Mouse (Mus musculus) thymus, adult 2 months (tissue): ENCODE measurements around the gene Chil1. TPM values are rescaled to one million over a fixed set of nuclear protein-coding genes. Genes with fewer than 3 reads are reported as not detected.
A peak's percentile ranks its signal among the peaks of the same experiment; 100 is the strongest.

Source experiments
- DNase-seq: peaks from one replicate; pipeline ENCODE4 v3.0.0; 2021
- H3K27ac ChIP-seq: fragments of 200-500 bp; 2 replicates; pipeline ENCODE4 v1.5.1; 2012; ENCODE audit warnings: low read length, control low read depth; ENCODE audit not compliant: control insufficient read depth, insufficient read depth
- H3K27me3 ChIP-seq: fragments of 200-500 bp; 2 replicates; pipeline ENCODE4 v1.6.1; 2012; ENCODE audit warnings: mild to moderate bottlenecking, low read length, moderate library complexity, mixed read lengths; ENCODE audit not compliant: control insufficient read depth, insufficient read depth
- H3K36me3 ChIP-seq: fragments of 200-500 bp; 2 replicates; pipeline ENCODE4 v1.6.1; 2012; ENCODE audit warnings: mild to moderate bottlenecking, low read length, moderate library complexity; ENCODE audit not compliant: control insufficient read depth, insufficient read depth
- H3K4me1 ChIP-seq: fragments of 200-500 bp; replicated peaks from 2 replicates; pipeline ENCODE4 v1.6.1; 2012; ENCODE audit warnings: low read length; ENCODE audit not compliant: control insufficient read depth, insufficient read depth
- H3K4me3 ChIP-seq: fragments of 200-500 bp; 2 replicates; pipeline ENCODE4 v1.5.1; 2012; ENCODE audit warnings: mild to moderate bottlenecking, low read length, control low read depth, moderate library complexity; ENCODE audit not compliant: control insufficient read depth, insufficient read depth
- CTCF ChIP-seq: fragments of 200-500 bp; IDR thresholded peaks from 2 replicates; pipeline ENCODE4 v1.5.1; 2012; ENCODE audit warnings: mild to moderate bottlenecking, control low read depth, low read length, moderate library complexity, borderline replicate concordance; ENCODE audit not compliant: control insufficient read depth, poor library complexity, insufficient read depth; ENCODE audit errors: extremely low read depth
- POLR2A ChIP-seq: fragments of 200-500 bp; IDR thresholded peaks from 2 replicates; pipeline ENCODE4 v1.6.1; 2012; ENCODE audit warnings: mild to moderate bottlenecking, low read length, control low read depth, moderate library complexity; ENCODE audit not compliant: control insufficient read depth, poor library complexity, insufficient read depth; ENCODE audit errors: extremely low read depth
- whole genome bisulfite sequencing: fragments of 180-500 bp; shearing (Covaris S2); methylation state at CpG from one replicate; pipeline ENCODE4 v1.1.7; 2018; 5-methylcytosine and 5-hydroxymethylcytosine counted together
- polyA plus RNA-seq: library from polyadenylated mRNA; depleted of rRNA; stranded (reverse); fragments of >200 nt; gene quantifications from 2 replicates; pipeline ENCODE4 v1.2.3, GENCODE M21; 2012

Chil1 gene
- polyA plus RNA-seq, 1 experiment = 9.5 TPM

DNA sequence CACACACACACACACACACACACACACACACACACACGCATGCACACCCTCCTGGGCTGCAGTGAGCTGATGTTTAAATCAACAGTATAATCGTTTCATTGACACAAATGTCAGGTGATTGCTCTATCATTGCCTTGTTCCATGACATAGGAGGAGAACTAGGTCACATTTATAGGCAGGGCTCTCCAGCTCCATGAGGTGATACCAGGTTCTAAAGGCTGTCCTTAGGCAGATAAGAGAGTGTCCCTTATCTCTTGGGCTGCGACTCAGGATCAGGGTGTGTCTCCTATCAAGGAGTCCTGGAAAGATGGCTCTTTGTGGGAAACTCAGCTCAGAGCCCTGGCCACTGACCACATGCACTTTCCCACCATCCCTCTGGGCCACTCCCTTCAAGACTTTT lies 13.4 kb upstream of the Chil1 start:
- TF ChIP-seq POLR2A (no peak), CTCF (no peak)
- H3K27me3 ChIP-seq = no peaks in the 10 kb centered on the region
- H3K4me1 ChIP-seq = no peaks in the 10 kb centered on the region
- H3K27ac ChIP-seq = no peak overlapping the region
- no peak for DNase-seq
- H3K4me3 ChIP-seq = no peak overlapping the region
- no peaks in the 10 kb centered on the region for H3K36me3 ChIP-seq
- 94% methylated on average over 3 of the region's 3 CpGs for WGBS

DNA sequence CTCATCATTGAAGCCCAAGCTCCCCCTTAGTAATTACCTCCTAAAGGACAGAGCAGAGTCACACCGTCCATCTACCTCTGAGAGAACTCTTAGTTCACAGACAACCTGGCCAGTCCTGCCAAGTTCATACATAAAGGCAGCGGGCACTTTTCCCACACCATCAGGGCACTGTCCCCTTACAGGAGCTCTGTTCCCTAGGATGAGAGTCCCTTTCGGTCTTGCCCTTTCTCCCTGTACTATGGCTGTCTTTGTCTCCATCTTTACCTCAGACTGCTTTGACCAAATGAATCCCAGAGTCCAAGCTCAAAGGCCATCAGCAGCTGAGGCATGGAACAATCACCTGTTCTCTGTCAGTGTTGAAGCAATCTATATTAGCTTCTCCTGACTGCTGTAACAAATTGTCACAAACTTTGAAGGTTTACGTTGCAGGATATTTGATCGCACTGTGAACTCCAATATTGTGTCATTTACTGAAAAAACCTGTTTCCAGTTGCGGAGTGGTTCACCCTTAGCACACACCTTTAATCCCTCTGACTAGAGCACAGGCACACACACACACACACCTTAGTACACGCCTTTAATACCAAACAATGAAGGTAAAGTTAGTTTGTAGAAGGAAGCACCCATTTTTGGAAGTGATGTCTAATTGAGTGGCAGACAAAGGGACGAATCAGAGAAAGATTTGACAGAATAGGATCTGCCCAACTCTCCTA lies 12.8 kb upstream of the Chil1 start:
- DNase-seq = no peak
- Histone ChIP-seq H3K4me3 (no peak overlapping the region), H3K36me3 (no peaks in the 10 kb centered on the region), H3K27ac (no peak overlapping the region), H3K27me3 (no peaks in the 10 kb centered on the region), H3K4me1 (no peaks in the 10 kb centered on the region)
- TF ChIP-seq CTCF (no peak), POLR2A (no peak)
- 94% methylated on average over 8 of the region's 8 CpGs for WGBS

DNA sequence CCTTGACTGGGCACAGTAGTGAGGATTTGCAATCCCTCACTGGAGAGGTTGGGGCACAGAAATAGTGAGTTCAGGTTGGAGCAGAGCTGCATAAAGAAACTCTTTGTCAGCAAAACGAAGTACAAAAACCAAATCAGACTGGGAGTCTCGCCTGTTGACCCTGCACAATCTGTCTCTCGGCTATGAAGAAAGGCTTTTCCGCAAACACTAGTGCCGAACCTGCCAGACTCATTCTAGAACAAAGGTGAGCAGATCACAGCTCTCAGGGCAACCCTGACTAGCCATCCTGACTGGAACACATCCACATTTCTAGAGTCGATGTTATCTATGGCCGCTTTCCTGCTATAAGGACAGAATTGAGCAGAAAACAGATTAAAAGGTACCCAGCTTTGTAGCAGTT lies 8.9 kb upstream of the Chil1 start:
- no peak for TF ChIP-seq POLR2A
- no peak for TF ChIP-seq CTCF
- no peak overlapping the region for H3K4me3 ChIP-seq
- no peak for DNase-seq
- WGBS = 88% methylated on average over 7 of the region's 7 CpGs
- no peak overlapping the region for H3K27ac ChIP-seq
- no peaks in the 10 kb centered on the region for H3K36me3 ChIP-seq
- no peaks in the 10 kb centered on the region for H3K4me1 ChIP-seq
- no peaks in the 10 kb centered on the region for H3K27me3 ChIP-seq

DNA sequence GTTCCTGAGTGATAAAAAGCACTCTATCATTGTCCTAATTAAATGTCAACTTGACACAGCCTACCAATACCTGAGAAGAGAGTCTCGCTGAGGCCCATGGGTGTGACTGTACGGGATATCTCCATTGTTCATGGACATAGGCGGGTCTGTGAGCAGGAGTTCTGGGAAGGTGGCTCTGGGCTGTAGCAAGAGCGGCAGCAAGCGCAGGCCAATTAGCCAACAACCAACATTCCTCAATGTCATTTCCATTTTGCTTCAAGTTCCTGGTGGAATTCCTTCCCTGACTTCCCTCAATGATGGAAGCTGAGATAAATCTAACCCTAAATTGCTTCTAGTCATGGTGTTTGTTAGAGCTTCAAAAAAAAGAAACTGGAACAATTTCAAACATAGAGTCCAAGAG lies 4.0 kb upstream of the Chil1 start:
- H3K4me3 ChIP-seq = no peak overlapping the region
- H3K27me3 ChIP-seq = no peaks in the 10 kb centered on the region
- no peaks in the 10 kb centered on the region for H3K4me1 ChIP-seq
- H3K27ac ChIP-seq = no peak overlapping the region
- TF ChIP-seq POLR2A (no peak), CTCF (no peak)
- no peak for DNase-seq
- no peaks in the 10 kb centered on the region for H3K36me3 ChIP-seq
- WGBS = 96% methylated on average over 5 of the region's 5 CpGs

DNA sequence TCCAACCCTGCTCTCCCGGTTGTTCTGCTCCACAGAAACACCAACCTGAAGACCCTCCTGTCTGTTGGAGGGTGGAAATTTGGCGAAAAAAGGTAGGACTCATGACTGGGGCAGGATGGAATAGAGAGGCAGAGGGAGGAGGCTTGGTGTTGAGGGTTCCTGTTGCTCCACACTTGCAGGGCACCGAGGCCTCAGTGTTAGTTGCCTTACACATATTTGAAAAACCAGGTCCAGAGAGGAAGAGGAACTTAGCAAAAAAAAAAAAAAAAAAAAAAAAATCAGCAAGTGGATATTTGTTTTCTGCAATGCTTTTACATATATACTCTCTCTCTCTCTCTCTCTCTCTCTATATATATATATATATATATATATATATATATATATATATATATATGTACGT lies 2.1 kb downstream of the Chil1 start:
- Histone ChIP-seq H3K4me3 (no peak overlapping the region), H3K27ac (no peak overlapping the region), H3K4me1 (peaks cover 2% of the 10 kb centered on the region; the same call in 1 of the 2 replicates), H3K36me3 (no peaks in the 10 kb centered on the region), H3K27me3 (no peaks in the 10 kb centered on the region)
- DNase-seq = no peak
- TF ChIP-seq POLR2A = no peak
- TF ChIP-seq CTCF = no peak
- WGBS = 62% methylated on average over 4 of the region's 4 CpGs

DNA sequence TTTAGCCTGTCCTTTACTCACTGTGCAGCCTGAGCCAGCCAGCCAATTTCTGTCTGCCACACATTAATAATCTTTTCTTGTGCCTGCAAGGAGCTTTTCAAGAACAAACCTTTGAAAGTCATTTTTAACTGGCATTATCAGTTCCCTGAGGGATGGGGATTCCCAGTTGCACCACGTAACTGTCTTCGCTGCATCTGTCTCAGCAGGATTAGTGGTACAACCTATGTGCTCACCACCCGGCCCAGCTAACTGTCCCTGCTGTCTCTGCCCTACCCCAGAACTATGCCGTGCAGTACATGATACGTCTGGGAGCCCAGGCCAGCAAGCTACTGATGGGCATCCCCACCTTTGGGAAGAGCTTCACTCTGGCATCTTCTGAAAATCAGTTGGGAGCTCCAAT lies 6.2 kb downstream of the Chil1 start:
- Histone ChIP-seq H3K4me1 (peaks cover 6% of the 10 kb centered on the region; the same call in 1 of the 2 replicates), H3K27ac (no peak overlapping the region), H3K4me3 (no peak overlapping the region), H3K27me3 (no peaks in the 10 kb centered on the region), H3K36me3 (no peaks in the 10 kb centered on the region)
- DNase-seq = no peak
- 95% methylated on average over 5 of the region's 5 CpGs for WGBS
- TF ChIP-seq CTCF = no peak
- no peak for TF ChIP-seq POLR2A

DNA sequence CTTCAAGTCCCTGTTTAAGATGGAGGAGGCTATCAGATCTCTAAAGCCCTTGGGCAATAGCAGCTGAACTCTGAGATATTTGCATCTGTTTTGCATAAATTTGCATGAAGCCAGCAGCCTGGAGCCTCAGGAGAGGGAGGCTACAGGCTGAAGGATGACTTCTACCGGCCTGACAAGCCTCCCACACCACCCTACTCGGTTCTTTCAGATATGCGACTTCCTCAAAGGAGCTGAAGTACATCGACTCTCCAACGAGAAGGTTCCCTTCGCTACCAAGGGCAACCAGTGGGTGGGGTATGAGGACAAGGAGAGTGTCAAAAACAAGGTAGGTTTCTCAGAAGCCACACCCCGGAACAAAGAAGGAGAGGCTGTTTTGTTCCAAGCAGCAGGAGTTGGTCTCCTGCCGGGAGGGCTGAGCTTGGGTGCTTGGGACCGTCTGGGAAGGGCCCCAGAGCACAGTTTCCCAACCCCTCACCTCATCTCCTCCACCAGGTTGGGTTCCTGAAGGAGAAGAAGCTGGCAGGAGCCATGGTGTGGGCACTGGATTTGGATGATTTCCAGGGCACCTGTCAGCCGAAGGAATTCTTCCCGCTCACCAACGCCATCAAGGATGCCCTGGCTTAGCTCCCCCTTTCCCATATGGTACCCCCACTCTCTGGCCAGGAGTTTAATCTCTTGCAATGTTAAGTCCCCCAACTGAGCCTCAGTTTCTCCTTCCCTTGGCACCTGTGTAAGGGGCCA lies 7.2 kb downstream of the Chil1 start:
- TF ChIP-seq CTCF (no peak), POLR2A (no peak)
- H3K36me3 ChIP-seq = no peaks in the 10 kb centered on the region
- H3K4me1 ChIP-seq = peaks cover 6% of the 10 kb centered on the region; the same call in 1 of the 2 replicates
- peak; percentile 23 for DNase-seq
- no peaks in the 10 kb centered on the region for H3K27me3 ChIP-seq
- no peak overlapping the region for H3K4me3 ChIP-seq
- no peak overlapping the region for H3K27ac ChIP-seq
- 21% methylated on average over 12 of the region's 12 CpGs for WGBS
